Mouse (Mus musculus) CD4-positive, CD25-positive, alpha-beta regulatory T cell, adult 9 weeks (primary cell): ENCODE results near the gene Dmac2. TPM values are rescaled to one million over a fixed set of nuclear protein-coding genes. Genes with fewer than 3 reads are reported as not detected.

Experiments
- polyA plus RNA-seq: library from polyadenylated mRNA; unstranded; fragments of 100-300 nt; shearing (Covaris generic); gene quantifications from one replicate; pipeline ENCODE4 v1.2.1, GENCODE M21; 2017

Dmac2 gene
- polyA plus RNA-seq, result 89.7 TPM

DNA sequence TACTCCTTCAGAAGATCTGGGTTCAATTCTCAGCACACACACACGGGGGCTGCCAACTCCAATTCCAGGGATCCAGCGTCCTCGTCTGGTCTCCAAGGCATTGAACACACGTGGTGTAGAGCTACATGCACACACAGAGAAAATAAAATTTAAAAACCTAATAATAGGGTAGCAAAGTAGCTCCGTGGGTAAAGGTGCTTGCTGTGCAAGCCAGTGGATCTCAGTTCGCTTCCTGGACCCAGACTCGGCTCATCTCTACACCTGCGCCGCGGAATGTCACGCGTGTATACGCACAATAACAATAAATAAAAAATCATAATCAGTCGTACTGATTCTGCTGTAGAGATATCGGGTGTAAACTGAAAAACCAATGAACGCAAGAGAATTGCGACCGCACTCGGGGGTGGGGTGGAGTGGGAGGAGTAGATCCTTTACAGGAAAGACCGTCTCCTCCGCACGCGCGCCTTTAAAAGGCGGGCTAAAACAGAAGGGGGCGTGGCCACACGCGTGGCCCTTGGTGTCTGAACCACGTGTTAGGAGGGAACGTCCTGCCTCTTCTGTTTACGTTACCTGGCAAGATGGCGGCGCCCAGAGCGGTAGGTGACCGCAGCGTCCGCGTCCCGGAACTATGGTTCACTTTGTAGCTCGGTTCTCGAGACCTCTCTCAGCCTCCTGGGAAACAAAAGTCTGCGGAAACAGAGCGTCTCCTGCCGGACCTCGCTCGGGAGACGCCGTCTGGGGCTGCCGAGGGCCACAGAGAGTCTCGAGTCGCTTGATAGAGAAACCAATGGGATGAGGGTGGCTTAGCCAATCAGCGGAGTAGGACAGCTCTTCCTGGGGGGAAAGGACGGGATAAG is at the start of gene Dmac2:
Gene Dmac2 (plus strand): TSS at position 550 of the 857 bp plus-strand sequence.

GRCm38 (mm10) chr7:25615706-25616011 is 3.6 kb upstream of the Dmac2 start, which contains the start of gene Erich4:
TSS of gene Erich4 (minus strand) at chr7:25615892.

DNA sequence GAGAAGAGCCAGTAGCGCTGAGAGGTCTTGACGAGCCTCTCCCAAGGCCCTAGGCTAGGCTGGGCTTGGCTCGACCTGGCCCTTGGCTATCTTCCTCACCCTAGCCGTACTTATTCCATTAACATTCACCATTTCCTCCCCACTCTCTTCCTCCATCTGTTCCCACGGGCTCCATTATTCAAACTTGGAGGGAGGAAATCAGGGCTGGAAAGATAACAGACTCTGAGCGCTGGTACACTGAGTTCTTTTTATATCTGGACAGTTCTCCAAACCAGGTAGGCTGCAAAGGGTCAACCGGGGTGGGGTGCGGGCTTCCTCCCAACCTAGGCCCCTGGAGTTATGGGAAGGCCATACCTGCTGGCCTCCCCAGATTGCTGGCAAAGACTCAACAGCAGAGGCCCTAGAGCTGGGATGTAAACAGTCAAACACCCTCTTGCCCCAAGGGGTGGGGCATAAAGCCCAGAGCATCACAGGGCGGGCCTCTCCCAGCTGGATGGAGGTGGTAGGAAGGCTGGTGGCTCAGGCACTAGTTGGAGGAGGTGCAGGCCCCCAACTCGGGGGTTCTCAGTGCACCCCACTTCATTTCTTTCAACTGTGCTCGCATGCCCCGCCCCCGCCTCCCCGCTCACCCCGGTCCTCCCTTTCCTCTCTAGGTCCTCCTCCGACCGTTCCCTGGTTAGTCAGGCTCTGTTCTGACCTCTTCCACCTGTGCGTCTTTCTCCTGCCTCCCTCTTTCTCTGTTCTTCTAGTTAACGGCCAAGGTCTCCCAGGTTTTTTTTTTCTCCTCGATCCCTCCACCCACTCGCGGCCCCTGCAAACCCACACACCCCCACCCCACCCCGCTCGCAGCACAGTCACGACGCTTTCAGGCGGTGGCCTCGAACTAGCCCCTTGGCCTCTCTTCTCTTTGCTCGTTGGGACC is 7.6 kb downstream of the Dmac2 start, which contains the start of gene B3gnt8:
Gene B3gnt8 (plus strand): TSS at position 146 of the 922 bp plus-strand sequence.

GRCm38 (mm10) chr7:25658657-25659472 is 39.7 kb downstream of the Dmac2 start, which contains the start of the genes Bckdha and Exosc5:
TSS of gene Bckdha (minus strand) at chr7:25658981.
TSS of gene Exosc5 (plus strand) at chr7:25659164.

DNA sequence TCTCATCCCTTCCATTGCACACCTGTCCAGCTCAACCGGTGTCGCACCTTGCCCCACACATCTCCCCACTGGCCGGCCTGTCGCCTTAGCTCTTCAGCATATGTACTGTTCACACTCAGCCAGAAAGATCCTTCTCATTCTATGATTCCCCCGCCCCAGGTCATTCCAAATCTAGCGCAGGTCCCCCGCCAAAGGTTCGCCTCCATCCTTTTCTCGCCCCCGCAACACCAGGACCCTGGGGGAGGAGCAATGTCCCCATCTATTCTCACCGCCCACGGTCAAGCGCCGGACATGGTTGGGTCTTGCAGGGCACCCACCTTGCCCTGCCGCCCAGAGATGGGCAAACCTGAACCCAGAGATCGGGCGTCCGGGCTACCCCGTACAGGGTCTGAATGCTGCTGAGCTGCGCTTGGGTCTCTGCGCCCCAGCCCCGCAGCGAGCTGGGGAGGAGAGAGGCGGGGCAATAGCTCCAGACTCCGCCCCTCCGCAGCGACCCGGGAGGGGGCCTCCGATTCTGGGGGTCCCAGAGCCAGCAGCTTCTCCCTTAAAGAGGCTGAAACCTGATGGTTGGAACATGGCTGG is 55.6 kb downstream of the Dmac2 start, which contains the start of gene Tmem91:
Gene Tmem91 (minus strand): TSS at position 448 of the 582 bp plus-strand sequence.

Other genes with a start within 250 kb of the Dmac2 start
- not detected for gene Cnfn, start 249.7 kb upstream of the Dmac2 start, polyA plus RNA-seq
- 17.7 TPM for gene Lipe, start 220.7 kb upstream of the Dmac2 start, polyA plus RNA-seq
- gene Cxcl17, start 206.5 kb upstream of the Dmac2 start, polyA plus RNA-seq, result 0.62 TPM
- gene Ceacam1, start 141.8 kb upstream of the Dmac2 start, polyA plus RNA-seq, result 0.89 TPM
- gene Ceacam2, start 79.6 kb upstream of the Dmac2 start, polyA plus RNA-seq, result not detected
- not detected for gene Erich4, start 3.5 kb upstream of the Dmac2 start, polyA plus RNA-seq
- gene B3gnt8, start 7.2 kb downstream of the Dmac2 start, polyA plus RNA-seq, result 0.33 TPM
- 65.1 TPM for gene Bckdha, start 39.6 kb downstream of the Dmac2 start, polyA plus RNA-seq
- 151 TPM for gene Exosc5, start 39.8 kb downstream of the Dmac2 start, polyA plus RNA-seq
- gene Tmem91, start 55.8 kb downstream of the Dmac2 start, polyA plus RNA-seq, result 6.6 TPM
- 55.3 TPM for gene B9d2, start 61.4 kb downstream of the Dmac2 start, polyA plus RNA-seq
- 48.8 TPM for gene Tgfb1, start 67.6 kb downstream of the Dmac2 start, polyA plus RNA-seq
- 81.3 TPM for gene Ccdc97, start 99.7 kb downstream of the Dmac2 start, polyA plus RNA-seq
- 45.4 TPM for gene Hnrnpul1, start 135.3 kb downstream of the Dmac2 start, polyA plus RNA-seq
- gene Axl, start 169.3 kb downstream of the Dmac2 start, polyA plus RNA-seq, result 31.8 TPM
- gene Cyp2s1, start 197.5 kb downstream of the Dmac2 start, polyA plus RNA-seq, result 7.3 TPM